Mouse (Mus musculus) forebrain, postnatal 0 days (tissue): ENCODE measurements around the gene Gm10318. TPM values are rescaled to one million over a fixed set of nuclear protein-coding genes. Genes with fewer than 3 reads are reported as not detected.

Source experiments
- ATAC-seq: fragments of 200-750 bp; cut with Nextera tagmentation; 2 replicates; pipeline ENCODE4 v1.8.0; 2017; ENCODE audit warnings: mild to moderate bottlenecking, moderate library complexity
- DNase-seq: peaks from one replicate; pipeline ENCODE4 v3.0.0-alpha.2; 2015
- H3K27ac ChIP-seq: fragments of 300-500 bp; sonication (generic); 2 replicates; pipeline ENCODE4 v1.5.1; 2014; ENCODE audit warnings: low read depth, mild to moderate bottlenecking, antibody characterized with exemption, low read length, moderate library complexity, mixed read lengths
- H3K27me3 ChIP-seq: fragments of 300-500 bp; sonication (generic); 2 replicates; pipeline ENCODE4 v1.6.1; 2014; ENCODE audit warnings: mild to moderate bottlenecking, low read length, mixed read lengths; ENCODE audit not compliant: insufficient read depth
- H3K36me3 ChIP-seq: fragments of 300-500 bp; sonication (generic); 2 replicates; pipeline ENCODE4 v1.6.1; 2014; ENCODE audit warnings: mild to moderate bottlenecking, moderate library complexity; ENCODE audit not compliant: insufficient read depth
- H3K4me1 ChIP-seq: fragments of 300-500 bp; sonication (generic); 2 replicates; pipeline ENCODE4 v1.6.1; 2014; ENCODE audit warnings: antibody characterized with exemption; ENCODE audit not compliant: insufficient read depth
- H3K4me2 ChIP-seq: fragments of 300-500 bp; sonication (generic); 2 replicates; pipeline ENCODE4 v1.6.1; 2014; ENCODE audit warnings: low read depth, mild to moderate bottlenecking, moderate library complexity
- H3K4me3 ChIP-seq: fragments of 300-500 bp; sonication (generic); 2 replicates; pipeline ENCODE4 v1.5.1; 2014; ENCODE audit warnings: low read depth, low read length, mixed read lengths
- H3K9ac ChIP-seq: fragments of 300-500 bp; sonication (generic); 2 replicates; pipeline ENCODE4 v1.6.1; 2014; ENCODE audit warnings: mild to moderate bottlenecking
- H3K9me3 ChIP-seq: fragments of 300-500 bp; sonication (generic); 2 replicates; pipeline ENCODE4 v1.6.1; 2016; ENCODE audit warnings: low read length
- CTCF ChIP-seq: sonication (generic); IDR thresholded peaks from 2 replicates; pipeline ENCODE4 v1.5.1; 2016; ENCODE audit warnings: antibody characterized with exemption, control low read depth, low read depth
- WGBS: fragments of 180-500 bp; shearing (Covaris S2); extraction: QIAGEN DNeasy Blood & Tissue Kit; methylation state at CpG from one replicate; pipeline ENCODE4 v1.1.7; 2014; 5-methylcytosine and 5-hydroxymethylcytosine counted together
- polyA plus RNA-seq: library from polyadenylated mRNA; unstranded; fragments of >200 nt; fragmentation: Nextera tagmentation; extraction: Ambion mirVana; gene quantifications from 2 replicates; pipeline ENCODE4 v1.2.1, GENCODE M21; 2015
- total RNA-seq: library from RNA; depleted of rRNA; stranded (reverse); fragments of >200 nt; gene quantifications from 2 replicates; pipeline ENCODE4 v1.2.3, GENCODE M21; 2014

The Gm10318 gene
- total and polyA plus RNA-seq, 2 experiments from 2014 or later = not detected

GRCm38 (mm10) chr10:77864067-77864761 lies 11.6 kb downstream of the Gm10318 start:
- Histone ChIP-seq H3K27ac (no peak overlapping the region), H3K9me3 (no peaks in the 10 kb centered on the region), H3K4me3 (no peak overlapping the region; the same call in 1 of the 2 replicates), H3K36me3 (no peaks in the 10 kb centered on the region), H3K9ac (no peak overlapping the region), H3K4me1 (no peaks in the 10 kb centered on the region), H3K27me3 (no peaks in the 10 kb centered on the region), H3K4me2 (peak overlapping the region; percentile 10; the same call in 1 of the 2 replicates)
- DNase-seq (no peak), ATAC-seq (peak; percentile 69)
- no peak for TF ChIP-seq CTCF
- WGBS = 48% methylated on average over 13 of the region's 14 CpGs

- TF ChIP-seq CTCF = no peak
- 33% methylated on average over 11 of the region's 11 CpGs for WGBS
- H3K27ac ChIP-seq = no peak overlapping the region
- DNase-seq (no peak), ATAC-seq (no peak)
- H3K9me3 ChIP-seq = no peaks in the 10 kb centered on the region
- H3K9ac ChIP-seq = no peak overlapping the region
- H3K27me3 ChIP-seq = no peaks in the 10 kb centered on the region
- peak overlapping the region; percentile 10; the same call in 1 of the 2 replicates for H3K4me2 ChIP-seq
- H3K36me3 ChIP-seq = no peaks in the 10 kb centered on the region
- H3K4me1 ChIP-seq = no peaks in the 10 kb centered on the region
- H3K4me3 ChIP-seq = no peak overlapping the region; the same call in 1 of the 2 replicates
Measured at GRCm38 (mm10) chr10:77864762-77865143, 12.1 kb downstream of the Gm10318 start.

- ATAC-seq = no peak
- no peak overlapping the region for H3K4me2 ChIP-seq
- H3K9ac ChIP-seq = no peak overlapping the region
- H3K27ac ChIP-seq = no peak overlapping the region
- H3K9me3 ChIP-seq = no peaks in the 10 kb centered on the region
- TF ChIP-seq CTCF = no peak
- no peaks in the 10 kb centered on the region for H3K36me3 ChIP-seq
- DNase-seq = no peak
- 48% methylated on average over 1 of the region's 1 CpGs for WGBS
- no peaks in the 10 kb centered on the region for H3K27me3 ChIP-seq
- H3K4me1 ChIP-seq = no peaks in the 10 kb centered on the region
- no peak overlapping the region for H3K4me3 ChIP-seq
Measured at GRCm38 (mm10) chr10:77867546-77867945, 14.9 kb downstream of the Gm10318 start.

- ATAC-seq (no peak), DNase-seq (no peak)
- Histone ChIP-seq H3K4me3 (no peak overlapping the region), H3K9ac (no peak overlapping the region), H3K27me3 (no peaks in the 10 kb centered on the region), H3K4me2 (no peak overlapping the region), H3K9me3 (no peaks in the 10 kb centered on the region), H3K27ac (no peak overlapping the region), H3K4me1 (no peaks in the 10 kb centered on the region), H3K36me3 (no peaks in the 10 kb centered on the region)
- no peak for TF ChIP-seq CTCF
- 90% methylated on average over 7 of the region's 7 CpGs for WGBS
Measured at GRCm38 (mm10) chr10:77869651-77870050, 17.0 kb downstream of the Gm10318 start.

GRCm38 (mm10) chr10:77878985-77879384 lies 26.3 kb downstream of the Gm10318 start:
- Histone ChIP-seq H3K4me2 (no peak overlapping the region), H3K9me3 (no peaks in the 10 kb centered on the region), H3K4me3 (no peak overlapping the region), H3K27ac (no peak overlapping the region), H3K27me3 (no peaks in the 10 kb centered on the region), H3K9ac (no peak overlapping the region), H3K36me3 (no peaks in the 10 kb centered on the region), H3K4me1 (no peaks in the 10 kb centered on the region)
- WGBS = 56% methylated on average over 6 of the region's 6 CpGs
- ATAC-seq = no peak
- DNase-seq = no peak
- peak; percentile 36 for TF ChIP-seq CTCF

- WGBS = 87% methylated on average over 3 of the region's 3 CpGs
- Histone ChIP-seq H3K9ac (no peak overlapping the region), H3K4me2 (no peak overlapping the region), H3K4me1 (no peaks in the 10 kb centered on the region), H3K27me3 (no peaks in the 10 kb centered on the region), H3K36me3 (no peaks in the 10 kb centered on the region), H3K27ac (no peak overlapping the region), H3K4me3 (no peak overlapping the region), H3K9me3 (no peaks in the 10 kb centered on the region)
- no peak for ATAC-seq
- no peak for TF ChIP-seq CTCF
- DNase-seq = no peak
Measured at GRCm38 (mm10) chr10:77880305-77880704, 27.6 kb downstream of the Gm10318 start.

- Histone ChIP-seq H3K4me3 (no peak overlapping the region), H3K4me1 (no peaks in the 10 kb centered on the region), H3K27ac (no peak overlapping the region), H3K36me3 (no peaks in the 10 kb centered on the region), H3K4me2 (no peak overlapping the region), H3K9me3 (no peaks in the 10 kb centered on the region), H3K9ac (no peak overlapping the region), H3K27me3 (no peaks in the 10 kb centered on the region)
- TF ChIP-seq CTCF = peak; percentile 22; the same call in 1 of the 2 replicates
- no peak for ATAC-seq
- DNase-seq = no peak
- WGBS = 85% methylated on average over 5 of the region's 5 CpGs
Measured at GRCm38 (mm10) chr10:77882553-77882952, 29.9 kb downstream of the Gm10318 start.
